Mouse (Mus musculus): Measurements from ENCODE around the gene Hoxd13.

DNA sequence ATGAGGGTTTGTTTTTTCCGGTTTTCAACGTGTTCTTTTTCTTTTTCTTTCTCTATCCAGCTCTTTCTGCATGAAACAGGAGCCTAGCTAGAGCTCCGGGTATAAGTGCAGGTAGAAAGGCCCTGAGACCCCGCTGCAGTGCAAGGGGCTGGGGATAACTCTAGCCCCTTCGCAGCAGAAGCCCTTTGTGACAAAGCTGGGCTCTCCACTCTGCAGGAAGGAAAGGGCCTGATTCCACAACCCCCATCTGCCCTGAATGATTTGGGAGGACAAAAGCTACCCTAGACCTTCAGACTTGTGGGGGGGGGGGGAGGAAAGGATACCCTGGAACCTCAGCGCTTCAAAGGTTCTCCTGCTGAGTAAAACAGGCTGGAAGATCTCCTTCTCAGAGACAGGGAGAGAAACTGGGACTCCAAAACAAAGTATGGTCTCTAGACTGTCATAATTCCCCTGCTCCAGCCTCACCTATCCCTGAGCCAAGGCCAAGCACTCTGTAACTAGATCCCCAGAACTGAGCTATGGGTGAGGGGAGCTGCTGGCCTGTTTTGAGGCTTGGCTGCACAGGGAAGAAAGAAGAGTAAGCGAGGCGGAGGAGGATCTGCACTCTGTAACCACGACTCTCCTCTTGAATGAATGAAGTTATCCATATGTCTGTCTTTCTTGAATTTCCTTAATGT, 8.4 kb downstream of the Hoxd13 start:
- TF ChIP-seq USF1 (IDR thresholded peaks at IDR 0.05; ENCODE audit: low read depth) (no peak), POLR2AphosphoS2 (IDR thresholded peaks at IDR 0.05; ENCODE audit: insufficient read length, low read depth) (no peak), POLR2A (IDR thresholded peaks at IDR 0.05; ENCODE audit: insufficient read length, low read depth) (no peak)
